Mouse (Mus musculus) gastrocnemius, adult 8-10 months (tissue): ENCODE results near the gene C130073F10Rik. TPM values are rescaled to one million over a fixed set of nuclear protein-coding genes. Genes with fewer than 3 reads are reported as not detected.
"Not testable (repeated sequence)": the region's sequence is repeated elsewhere in the genome, so short reads cannot be mapped to it uniquely, and the experiment has no call there.

Experiments
- DNase-seq, 2 experiments: peaks; one replicate each; pipeline ENCODE4 v3.0.0; 2022; ENCODE audit warnings: low spot score in 2 of 2
- total RNA-seq, 4 experiments: library from RNA; stranded (reverse); gene quantifications; 2 replicates each; pipeline ENCODE4 v1.2.4; 2022

C130073F10Rik gene
- total RNA-seq, result not detected

DNA sequence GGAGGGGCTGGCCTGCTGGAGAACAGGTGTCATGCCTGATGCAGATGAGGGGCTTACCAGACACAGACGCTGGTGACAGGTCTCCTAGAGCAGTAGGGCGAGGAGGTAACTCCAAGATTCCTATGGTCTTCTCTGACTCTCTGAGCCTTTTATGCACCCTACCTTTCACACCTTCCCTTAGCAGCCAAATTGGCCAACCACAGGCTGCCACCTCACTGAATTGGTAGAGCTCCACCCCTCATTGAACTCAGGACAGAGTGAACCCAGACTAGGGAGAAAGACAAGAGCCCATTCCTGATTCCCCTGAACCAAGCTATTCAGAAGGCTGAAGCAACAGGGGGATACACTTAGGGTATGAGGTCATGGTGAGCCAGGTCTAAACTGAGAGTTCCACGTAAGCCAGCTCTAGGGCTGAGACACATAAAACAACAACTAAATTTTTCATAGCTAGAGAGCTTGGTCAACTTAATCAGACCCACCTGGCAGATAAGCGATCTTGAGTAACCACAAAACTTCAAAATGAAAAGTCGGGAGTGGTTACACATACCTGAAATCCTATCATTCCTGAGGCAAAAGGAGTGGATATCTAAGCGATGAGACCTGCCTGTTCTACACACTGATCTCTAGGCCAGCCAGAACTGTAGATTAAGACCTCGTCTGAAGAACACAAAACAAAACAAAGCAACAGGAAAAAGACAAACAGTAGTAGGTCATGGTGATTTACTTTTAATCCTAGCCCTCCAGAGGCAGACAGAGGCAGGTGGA, at the start of gene C130073F10Rik:
TSS of gene C130073F10Rik (minus strand) at position 134 of the 765 bp plus-strand sequence.
- DNase-seq, result no peak

- DNase-seq, result not testable (repeated sequence)
Observed at GRCm38 (mm10) chr4:101940107-101940506, 46.5 kb upstream of the C130073F10Rik start, which contains the start of gene Gm12794. TSS of gene Gm12794 (plus strand) at chr4:101940407.

DNA sequence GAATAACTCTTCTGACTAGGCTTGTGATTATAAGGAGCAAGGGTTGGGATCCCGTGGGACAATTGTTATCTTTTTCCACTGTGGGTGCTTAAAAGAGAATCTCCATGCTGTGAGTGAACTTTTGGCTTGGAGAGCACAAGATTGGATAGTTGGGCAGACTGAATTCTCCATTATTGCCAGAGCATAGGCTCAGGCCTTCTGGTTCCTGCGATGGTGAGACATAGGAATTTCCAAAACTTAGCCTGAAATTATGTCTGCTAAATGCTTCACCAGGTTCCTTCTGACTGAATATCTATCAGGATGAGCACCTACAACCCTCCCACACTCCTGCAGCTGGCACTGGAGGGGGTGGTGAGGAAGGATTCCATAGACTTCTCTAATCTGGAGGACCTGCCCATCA, 15.2 kb upstream of the C130073F10Rik start, which contains the start of gene Gm12800:
TSS of gene Gm12800 (plus strand) at position 301 of the 400 bp plus-strand sequence.
- not testable (repeated sequence) for DNase-seq

GRCm38 (mm10) chr4:101889377-101889776, 4.2 kb downstream of the C130073F10Rik start:
- no peak for DNase-seq

DNA sequence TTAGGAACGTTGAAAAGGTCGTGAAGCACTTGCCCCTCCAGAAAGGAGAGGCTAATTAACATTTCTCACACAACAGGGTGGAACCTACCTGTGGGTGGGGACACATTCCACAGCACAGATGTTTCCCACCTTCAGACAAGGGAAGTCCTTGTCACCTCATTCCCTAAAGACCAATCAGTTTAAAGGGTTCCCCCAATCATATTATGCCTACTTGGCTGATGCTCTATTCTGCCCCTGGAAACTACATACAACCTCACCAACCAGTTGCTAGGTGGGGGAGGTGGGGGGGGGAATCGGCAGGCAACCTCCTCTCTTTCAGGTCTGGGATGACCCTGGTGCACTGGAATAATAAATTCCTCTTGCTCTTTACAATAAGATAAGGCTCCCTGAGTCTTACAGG, 9.9 kb downstream of the C130073F10Rik start:
- DNase-seq, result no peak

DNA sequence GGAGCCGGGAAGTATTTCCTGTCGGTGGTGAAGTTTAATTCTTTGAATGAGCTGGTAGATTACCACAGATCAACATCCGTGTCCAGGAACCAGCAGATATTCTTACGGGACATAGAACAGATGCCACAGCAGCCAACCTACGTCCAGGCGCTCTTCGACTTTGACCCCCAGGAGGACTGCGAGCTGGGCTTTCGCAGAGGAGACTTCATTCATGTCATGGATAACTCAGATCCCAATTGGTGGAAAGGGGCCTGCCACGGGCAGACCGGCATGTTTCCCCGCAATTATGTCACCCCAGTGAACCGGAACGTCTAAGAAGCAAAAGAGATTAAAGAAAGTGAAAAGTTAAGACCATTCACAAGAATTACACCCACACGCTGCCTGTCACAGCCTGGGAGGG, 17.9 kb downstream of the C130073F10Rik start:
- DNase-seq, result not testable (repeated sequence)

- not testable (repeated sequence) for DNase-seq
Observed at GRCm38 (mm10) chr4:101872031-101872430, 21.6 kb downstream of the C130073F10Rik start.

DNA sequence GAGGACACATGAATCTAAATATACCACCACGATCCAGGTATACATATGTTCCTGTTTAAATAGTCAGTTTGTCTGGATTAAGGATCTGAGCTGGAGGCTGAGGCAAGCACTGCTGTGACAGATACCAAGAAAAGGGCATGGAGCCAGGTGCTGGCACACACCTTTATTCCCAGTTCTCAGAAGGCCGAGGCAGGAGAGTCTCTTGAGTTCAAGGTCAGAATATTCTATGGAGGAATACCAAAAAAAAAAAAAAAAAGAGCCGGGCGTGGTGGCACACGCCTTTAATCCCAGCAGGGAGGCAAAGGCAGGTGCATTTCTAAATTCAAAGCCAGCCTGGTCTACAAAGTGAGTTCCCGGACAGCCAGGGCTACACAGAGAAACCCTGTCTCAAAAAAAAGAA, 31.3 kb downstream of the C130073F10Rik start:
- no peak for DNase-seq

DNA sequence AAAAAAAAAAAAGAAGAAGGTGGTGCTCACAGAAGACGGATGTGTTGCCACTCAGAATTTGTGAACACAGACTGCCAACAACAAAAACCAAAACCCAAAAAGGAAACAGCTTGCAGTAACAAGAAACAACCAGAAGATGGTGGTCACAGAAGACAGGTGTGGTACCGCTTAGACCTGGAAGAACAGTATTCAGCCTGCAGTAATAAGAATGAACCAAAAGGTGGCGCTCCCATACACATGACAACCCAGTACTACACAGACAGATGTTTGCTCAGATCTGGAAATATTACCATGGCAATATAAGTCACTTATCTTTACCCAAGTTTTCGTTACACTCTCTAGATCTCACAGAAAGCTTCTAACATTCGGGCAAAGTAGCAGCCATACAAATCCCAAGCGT, 32.7 kb downstream of the C130073F10Rik start:
- no peak for DNase-seq

DNA sequence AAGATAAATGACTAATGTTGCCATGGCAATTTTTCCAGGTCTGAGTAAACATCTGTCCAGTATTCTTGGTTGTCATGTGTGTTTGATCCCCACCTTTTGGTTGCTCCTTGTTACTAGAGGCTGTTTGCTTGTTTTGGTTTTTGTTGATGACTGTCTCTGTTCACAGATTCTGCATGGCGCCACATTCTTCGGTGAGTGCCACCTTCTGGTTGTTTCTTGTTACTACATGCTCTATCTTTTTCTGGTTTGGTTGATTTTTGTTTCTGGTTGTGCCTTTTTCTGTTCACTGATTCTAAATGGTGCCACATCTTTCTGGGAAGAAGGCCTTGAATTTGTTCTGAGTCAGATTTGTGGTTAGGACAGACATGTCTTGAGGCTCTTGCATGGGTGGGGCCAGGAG, 42.7 kb downstream of the C130073F10Rik start:
- no peak for DNase-seq

DNA sequence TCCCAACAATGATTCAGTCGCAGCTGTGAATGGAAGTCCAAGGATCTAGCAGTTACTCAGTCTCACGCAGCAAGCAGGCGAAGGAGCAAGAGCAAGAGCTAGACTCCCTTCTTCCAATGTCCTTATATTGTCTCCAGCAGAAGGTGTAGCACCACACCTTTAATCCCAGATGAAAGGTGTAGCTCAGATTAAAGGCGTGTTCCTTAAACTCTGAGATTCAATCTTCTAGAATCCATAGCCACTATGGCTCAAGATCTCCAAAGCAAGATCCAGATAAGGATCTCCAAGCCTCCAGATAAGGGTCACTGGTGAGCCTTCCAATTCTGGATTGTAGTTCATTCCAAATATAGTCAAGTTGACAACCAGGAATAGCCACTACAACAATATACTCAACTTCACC, 49.7 kb downstream of the C130073F10Rik start, which contains the start of gene B020004J07Rik:
TSS of gene B020004J07Rik (minus strand) at position 101 of the 400 bp plus-strand sequence.
- not testable (repeated sequence) for DNase-seq

Other genes with a start within 250 kb of the C130073F10Rik start
- 10 to 100 TPM in 1 of 4 experiments, 1 to 10 TPM in 3; 6.4 to 10.2 (median 8.4) TPM for gene Leprot, start 246.1 kb downstream of the C130073F10Rik start, total RNA-seq
- 1 to 10 TPM in 3 of 4 experiments, under 1 TPM in 1; 0.85 to 4.2 (median 1.8) TPM for gene Lepr, start 176.4 kb downstream of the C130073F10Rik start, total RNA-seq
- gene B020004J07Rik, start 49.8 kb downstream of the C130073F10Rik start, total RNA-seq, result not detected
- gene Gm12800, start 15.3 kb upstream of the C130073F10Rik start, total RNA-seq, result not detected
- not detected for gene Gm12794, start 46.6 kb upstream of the C130073F10Rik start, total RNA-seq
- not detected for gene Gm12790, start 87.3 kb upstream of the C130073F10Rik start, total RNA-seq
- not detected for gene Gm12789, start 92.8 kb upstream of the C130073F10Rik start, total RNA-seq
- 100 to 1,000 TPM in 1 of 4 experiments, 10 to 100 TPM in 3; 53.6 to 108 (median 62.0) TPM for gene Pde4b, start 193.8 kb upstream of the C130073F10Rik start, total RNA-seq